18 mouse cellular contexts compared by ENCODE assay signal in the genomic region with DNA sequence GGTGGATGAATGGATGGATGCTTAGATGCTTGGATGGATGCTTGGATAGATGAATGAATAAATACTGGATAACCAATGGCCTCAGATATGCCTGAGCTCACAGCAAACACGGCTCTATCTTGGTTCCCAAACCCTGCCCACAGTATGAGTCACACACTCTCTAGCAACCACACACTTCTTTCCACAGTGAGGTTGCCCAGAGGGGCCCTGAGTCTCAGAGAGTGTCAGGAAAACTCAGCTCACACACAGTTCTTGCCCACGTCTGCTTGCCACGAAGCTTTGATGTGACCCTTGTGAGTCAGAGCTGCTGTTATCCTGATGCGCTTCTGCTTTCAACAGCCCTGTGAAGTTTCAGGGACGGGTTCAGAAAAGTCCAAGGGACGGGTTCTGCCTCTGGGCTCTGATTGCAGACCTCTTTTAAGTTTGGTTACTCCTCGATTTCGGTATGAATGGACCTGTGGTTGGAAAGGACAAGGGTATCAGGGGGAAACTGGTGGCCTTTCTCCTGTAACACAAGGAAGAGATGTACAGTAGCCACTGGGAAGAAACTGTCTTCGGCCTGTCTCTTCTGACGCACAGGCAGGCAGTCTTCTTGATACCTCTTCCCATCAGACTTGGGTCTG.
DNase-seq lines count a peak whose midpoint lies in the region; ATAC-seq and TF ChIP-seq lines count a peak whose summit lies in the region.
"Had no signal": no experiment of that assay in that cellular context is flagged by ENCODE, and none has a peak within 500 bp of the region (broad histone marks: within the 10 kb centered on the region; RNA-seq: fewer than 3 reads in every experiment).

No protein-coding gene starts in this region.

- H3K4me1 ChIP-seq in CH12.LX (ENCODE audit: control insufficient read depth in 1 of 2, insufficient read depth in 2 of 2), result peaks cover 53 to 93% of the 10 kb centered on the region in 2 experiments
- peaks cover 3% of the 10 kb centered on the region; the same call in 1 of the 2 replicates for H3K4me1 ChIP-seq in kidney, embryonic 15.5 days
- no peaks in the 10 kb centered on the region for H3K4me1 ChIP-seq in forebrain, embryonic 11.5 days (replicated peaks; ENCODE audit: control insufficient read depth, insufficient read depth, low read length)
- no peaks in the 10 kb centered on the region for H3K4me1 ChIP-seq in midbrain, embryonic 14.5 days (ENCODE audit: control insufficient read depth, insufficient read depth, low read length)
- H3K4me1 ChIP-seq: intestine, embryonic 15.5 days; neural tube, embryonic 13.5 days; stomach, embryonic 15.5 days had no signal

- H3K79me3 ChIP-seq in C2C12 (ENCODE audit: low read depth), result no peaks in the 10 kb centered on the region

- TF ChIP-seq CTCF in C2C12 (IDR thresholded peaks at IDR 0.05; ENCODE audit: control insufficient read depth, insufficient read depth, insufficient read length), result no peak
- TF ChIP-seq CTCF in CH12.LX (conservative IDR thresholded peaks at IDR 0.05 in 1 of 2, IDR thresholded peaks at IDR 0.05 in 1 of 2; ENCODE audit: low read depth in 2 of 2, low read length in 2 of 2), result no peak

- H3K9ac ChIP-seq in CH12.LX (ENCODE audit: insufficient read depth, low read depth), result peak overlapping the region; percentile 23
- no peak overlapping the region for H3K9ac ChIP-seq in kidney, embryonic 15.5 days
- no peak overlapping the region for H3K9ac ChIP-seq in forebrain, embryonic 11.5 days (ENCODE audit: low read length)
- H3K9ac ChIP-seq in midbrain, embryonic 14.5 days (replicated peaks; ENCODE audit: low read length), result no peak overlapping the region
- H3K9ac ChIP-seq: forebrain, embryonic 13.5 days; hindbrain, embryonic 13.5 days; intestine, embryonic 15.5 days; liver, embryonic 14.5 days; neural tube, embryonic 13.5 days; stomach, embryonic 15.5 days had no signal

- H3K9me3 ChIP-seq in CH12.LX (replicated peaks; ENCODE audit: low read length), result no peaks in the 10 kb centered on the region
- no peaks in the 10 kb centered on the region for H3K9me3 ChIP-seq in kidney, embryonic 15.5 days (replicated peaks)
- H3K9me3 ChIP-seq in forebrain, embryonic 11.5 days (ENCODE audit: control insufficient read depth, low read length), result no peaks in the 10 kb centered on the region
- no peaks in the 10 kb centered on the region for H3K9me3 ChIP-seq in midbrain, embryonic 14.5 days (ENCODE audit: control insufficient read depth, low read length)
- H3K9me3 ChIP-seq: embryonic facial prominence, embryonic 10.5 days; forebrain, embryonic 13.5 days; intestine, embryonic 15.5 days; neural tube, embryonic 13.5 days; stomach, embryonic 15.5 days had no signal

- H3K27me3 ChIP-seq in C2C12 (ENCODE audit: control insufficient read depth, insufficient read depth, insufficient read length) (no peaks in the 10 kb centered on the region), CH12.LX (replicated peaks) (no peaks in the 10 kb centered on the region)
- H3K27me3 ChIP-seq in kidney, embryonic 15.5 days, result peaks cover 4% of the 10 kb centered on the region; the same call in 1 of the 2 replicates
- no peaks in the 10 kb centered on the region for H3K27me3 ChIP-seq in forebrain, embryonic 11.5 days (ENCODE audit: control insufficient read depth, insufficient read depth, low read length)
- H3K27me3 ChIP-seq in midbrain, embryonic 14.5 days (ENCODE audit: control insufficient read depth, insufficient read depth, low read length), result no peaks in the 10 kb centered on the region
- H3K27me3 ChIP-seq: forebrain, embryonic 13.5 days; intestine, embryonic 15.5 days; neural tube, embryonic 13.5 days; stomach, embryonic 15.5 days had no signal

- peak; percentile 15 for TF ChIP-seq RAD21 in CH12.LX (IDR thresholded peaks at IDR 0.05; ENCODE audit: low read depth, low read length)

- in situ Hi-C loops in CH12.LX (cut with MboI; ENCODE audit: low pct_ligation_motif_present, low pct_unique_long_range_greater_than_20kb, low sequenced_read_pairs), result no loop called here

- dilution Hi-C loops in CH12.LX (cut with MboI; ENCODE audit: extremely low pct_ligation_motif_present, extremely low pct_unique_long_range_greater_than_20kb, low sequenced_read_pairs), result no loop called here

- H3K4me2 ChIP-seq in CH12.LX (ENCODE audit: insufficient read depth, low read depth, poor library complexity, severe bottlenecking), result 0 out of 2 replicates have a peak overlapping the region, but pooled peaks have one; percentile 24
- no peak overlapping the region for H3K4me2 ChIP-seq in kidney, embryonic 15.5 days
- no peak overlapping the region for H3K4me2 ChIP-seq in forebrain, embryonic 11.5 days (ENCODE audit: low read depth, low read length, severe bottlenecking)
- H3K4me2 ChIP-seq in midbrain, embryonic 14.5 days (ENCODE audit: low read length), result no peak overlapping the region
- H3K4me2 ChIP-seq: forebrain, embryonic 13.5 days; heart, embryonic 11.5 days; hindbrain, embryonic 13.5 days; intestine, embryonic 15.5 days; neural tube, embryonic 13.5 days; stomach, embryonic 15.5 days had no signal

- peak; percentile 59 for ATAC-seq in monocyte, adult 5-6 weeks (replicated peaks; ENCODE audit: insufficient number of reproducible peaks, low FRiP score, low TSS enrichment, poor library complexity, severe bottlenecking)
- no peak for ATAC-seq in kidney, embryonic 15.5 days (replicated peaks; ENCODE audit: low FRiP score)
- no peak for ATAC-seq in forebrain, embryonic 11.5 days (replicated peaks; ENCODE audit: low FRiP score)
- no peak for ATAC-seq in midbrain, embryonic 14.5 days (ENCODE audit: low FRiP score, low TSS enrichment)
- ATAC-seq: forebrain, embryonic 13.5 days; intestine, embryonic 15.5 days had no signal

- DNase-seq in CH12.LX (ENCODE audit: extremely low read depth), result peak; percentile 82
- DNase-seq in c-Kit-positive CD71-negative TER-119-negative erythroid progenitor cells, embryonic 14.5 days (ENCODE audit: low read depth), result peak; percentile 52
- DNase-seq in forebrain, embryonic 11.5 days (ENCODE audit: low spot score), result no peak
- DNase-seq in lung, adult 18-20 months, result no peak
- DNase-seq in midbrain, embryonic 14.5 days, result no peak
- DNase-seq: cerebellum, adult 8-10 months; thymus, adult 18-20 months had no signal

- no peak overlapping the region for H3ac ChIP-seq in C2C12 (ENCODE audit: control insufficient read depth, insufficient read length, low read depth)

- TF ChIP-seq POLR2A in CH12.LX (IDR thresholded peaks at IDR 0.05; ENCODE audit: low read depth, low read length), result no peak

- TF ChIP-seq EP300 in CH12.LX (IDR thresholded peaks at IDR 0.05; ENCODE audit: low read length), result peak; percentile 95

- peak overlapping the region; percentile 86 for H3K27ac ChIP-seq in CH12.LX (ENCODE audit: insufficient read depth, low read depth)
- no peak overlapping the region for H3K27ac ChIP-seq in kidney, embryonic 15.5 days
- H3K27ac ChIP-seq in forebrain, embryonic 11.5 days (ENCODE audit: low read depth, low read length), result no peak overlapping the region
- no peak overlapping the region for H3K27ac ChIP-seq in midbrain, embryonic 14.5 days (replicated peaks; ENCODE audit: low read depth, low read length)
- H3K27ac ChIP-seq: embryonic facial prominence, embryonic 10.5 days; forebrain, embryonic 13.5 days; hindbrain, embryonic 13.5 days; intestine, embryonic 15.5 days; liver, embryonic 14.5 days; neural tube, embryonic 13.5 days; stomach, embryonic 15.5 days had no signal

- H3K36me3 ChIP-seq in C2C12 (ENCODE audit: control insufficient read depth, insufficient read depth), result no peaks in the 10 kb centered on the region
- no peaks in the 10 kb centered on the region for H3K36me3 ChIP-seq in CH12.LX (replicated peaks in 1 of 2; ENCODE audit: control insufficient read depth in 1 of 2, insufficient read depth in 1 of 2, low read length in 1 of 2)
- H3K36me3 ChIP-seq in kidney, embryonic 15.5 days, result no peaks in the 10 kb centered on the region
- no peaks in the 10 kb centered on the region for H3K36me3 ChIP-seq in forebrain, embryonic 11.5 days (ENCODE audit: control insufficient read depth, insufficient read depth, low read length)
- H3K36me3 ChIP-seq in midbrain, embryonic 14.5 days (ENCODE audit: control insufficient read depth, insufficient read depth, low read length), result no peaks in the 10 kb centered on the region
- H3K36me3 ChIP-seq: embryonic facial prominence, embryonic 10.5 days; hindbrain, embryonic 13.5 days; intestine, embryonic 15.5 days; neural tube, embryonic 13.5 days; stomach, embryonic 15.5 days had no signal

- no peak overlapping the region for H3K4me3 ChIP-seq in C2C12 (ENCODE audit: insufficient read depth, poor library complexity, severe bottlenecking)
- no peak overlapping the region for H3K4me3 ChIP-seq in CH12.LX (replicated peaks in 1 of 3; ENCODE audit: low read depth in 2 of 3, low read length in 2 of 3, poor library complexity in 1 of 3)
- no peak overlapping the region for H3K4me3 ChIP-seq in kidney, embryonic 15.5 days (replicated peaks)
- H3K4me3 ChIP-seq in forebrain, embryonic 11.5 days (ENCODE audit: low read depth, low read length), result no peak overlapping the region
- no peak overlapping the region for H3K4me3 ChIP-seq in midbrain, embryonic 14.5 days (replicated peaks; ENCODE audit: low read depth, low read length)
- H3K4me3 ChIP-seq: embryonic facial prominence, embryonic 10.5 days; forebrain, embryonic 13.5 days; hindbrain, embryonic 13.5 days; intestine, embryonic 15.5 days; neural tube, embryonic 13.5 days; stomach, embryonic 15.5 days had no signal

- 85% methylated on average over 10 of the region's 10 CpGs for whole genome bisulfite sequencing in kidney, embryonic 15.5 days
- WGBS in forebrain, embryonic 11.5 days, result 91% methylated on average over 10 of the region's 10 CpGs
- 94% methylated on average over 10 of the region's 10 CpGs for WGBS in midbrain, embryonic 14.5 days

- no peaks in the 10 kb centered on the region for H3K79me2 ChIP-seq in C2C12 (ENCODE audit: control insufficient read depth, insufficient read depth)
- H3K79me2 ChIP-seq in CH12.LX (replicated peaks; ENCODE audit: control insufficient read depth, extremely low read depth, insufficient read depth, poor library complexity, severe bottlenecking), result no peaks in the 10 kb centered on the region

TF ChIP-seq in C2C12, 6 proteins besides CTCF, POLR2A, EP300 and RAD21:
- TF ChIP-seq FOSL1 (IDR thresholded peaks at IDR 0.05; ENCODE audit: insufficient read depth, low read length, poor library complexity, severe bottlenecking) (peak; percentile 35), CEBPB (IDR thresholded peaks at IDR 0.05; ENCODE audit: low read depth) (no peak)

TF ChIP-seq in CH12.LX, 34 proteins besides CTCF, POLR2A, EP300 and RAD21 (continues in another document):
- TF ChIP-seq USF2 (conservative IDR thresholded peaks at IDR 0.05; ENCODE audit: low read depth, low read length) (no peak), BHLHE40 (IDR thresholded peaks at IDR 0.05; ENCODE audit: low read depth, low read length) (peak; percentile 90), E2F4 (IDR thresholded peaks at IDR 0.05; ENCODE audit: insufficient replicate concordance, low read depth, low read length) (no peak), USF1 (IDR thresholded peaks at IDR 0.05; ENCODE audit: low read depth, low read length) (no peak), NELFE (IDR thresholded peaks at IDR 0.05; ENCODE audit: low read depth, low read length) (no peak), UBTF (IDR thresholded peaks at IDR 0.05; ENCODE audit: low read depth, low read length) (no peak), MAFK (IDR thresholded peaks at IDR 0.05; ENCODE audit: insufficient replicate concordance, low read length) (peak; percentile 74; the same call in 1 of the 2 replicates)

Comparison
In these comparisons a context has a peak if more than half of its experiments do, and no peak if none do; other contexts are left out.
1. DNase-seq: peak in CH12.LX (single experiment) and c-Kit-positive CD71-negative TER-119-negative erythroid progenitor cells, embryonic 14.5 days (single experiment); none in forebrain, embryonic 11.5 days (single experiment), lung, adult 18-20 months (0 of 2) and midbrain, embryonic 14.5 days (single experiment).